Mouse (Mus musculus) cortical plate, adult 2 months (tissue): ENCODE results near the gene Tmem203.

Experiments
- CTCF ChIP-seq: fragments of 200-500 bp; IDR thresholded peaks from 2 replicates; pipeline ENCODE4 v1.5.1; 2011; ENCODE audit warnings: mild to moderate bottlenecking, control low read depth, low read length; ENCODE audit not compliant: insufficient read depth; ENCODE audit errors: extremely low read depth
- POLR2A ChIP-seq: fragments of 200-500 bp; IDR thresholded peaks from 2 replicates; pipeline ENCODE4 v1.6.1; 2011; ENCODE audit warnings: mild to moderate bottlenecking, low read length, control low read depth; ENCODE audit not compliant: insufficient read depth; ENCODE audit errors: extremely low read depth

GRCm38 (mm10) chr2:25231038-25231437 is 24.2 kb upstream of the Tmem203 start:
- TF ChIP-seq POLR2A (no peak), CTCF (no peak)
